Mouse (Mus musculus) NIH3T3 (cell line): ENCODE measurements around the gene Atp11a.

Source experiments
- DNase-seq: peaks from one replicate; pipeline ENCODE4 v3.0.0-alpha.2; 2012; ENCODE audit warnings: low read depth

Atp11a gene

GRCm38 (mm10) chr8:12756391-12757157 lies at the start of gene Atp11a:
TSS of gene Atp11a (plus strand) at chr8:12757014.
- DNase-seq: peak; percentile 85

- DNase-seq: peak; percentile 3
These were observed 45.2 kb upstream of the Atp11a start for GRCm38 (mm10) chr8:12711623-12712022.

GRCm38 (mm10) chr8:12715861-12716585 lies 40.8 kb upstream of the Atp11a start:
- no peak for DNase-seq

GRCm38 (mm10) chr8:12719091-12719490 lies 37.7 kb upstream of the Atp11a start:
- no peak for DNase-seq

- DNase-seq: no peak
These were observed 28.2 kb upstream of the Atp11a start for GRCm38 (mm10) chr8:12728644-12729043.

GRCm38 (mm10) chr8:12730780-12731179 lies 26.0 kb upstream of the Atp11a start:
- no peak for DNase-seq

- DNase-seq: no peak
These were observed 24.4 kb upstream of the Atp11a start for GRCm38 (mm10) chr8:12732431-12732830.

- DNase-seq: no peak
These were observed 17.7 kb upstream of the Atp11a start for GRCm38 (mm10) chr8:12739113-12739512.

GRCm38 (mm10) chr8:12743390-12743789 lies 13.4 kb upstream of the Atp11a start:
- no peak for DNase-seq

GRCm38 (mm10) chr8:12748183-12748582 lies 8.6 kb upstream of the Atp11a start:
- DNase-seq: no peak

- no peak for DNase-seq
These were observed 7.7 kb upstream of the Atp11a start for GRCm38 (mm10) chr8:12749116-12749515.

GRCm38 (mm10) chr8:12753054-12753453 lies 3.8 kb upstream of the Atp11a start:
- peak; percentile 63 for DNase-seq

- DNase-seq: peak; percentile 72
These were observed 2.7 kb upstream of the Atp11a start for GRCm38 (mm10) chr8:12754115-12754514.

- peak; percentile 64 for DNase-seq
These were observed 1.5 kb upstream of the Atp11a start for GRCm38 (mm10) chr8:12755312-12755711.

GRCm38 (mm10) chr8:12755826-12756225 lies 988 bp upstream of the Atp11a start:
- DNase-seq: no peak

GRCm38 (mm10) chr8:12757231-12757940 lies 572 bp downstream of the Atp11a start:
- peak; percentile 20 for DNase-seq

- no peak for DNase-seq
These were observed 3.1 kb downstream of the Atp11a start for GRCm38 (mm10) chr8:12759963-12760362.

GRCm38 (mm10) chr8:12761873-12762272 lies 5.1 kb downstream of the Atp11a start:
- DNase-seq: no peak

- no peak for DNase-seq
These were observed 6.8 kb downstream of the Atp11a start for GRCm38 (mm10) chr8:12763565-12764108.

GRCm38 (mm10) chr8:12764971-12765370 lies 8.2 kb downstream of the Atp11a start:
- DNase-seq: no peak

- DNase-seq: no peak
These were observed 10.4 kb downstream of the Atp11a start for GRCm38 (mm10) chr8:12767176-12767575.

GRCm38 (mm10) chr8:12768747-12769146 lies 11.9 kb downstream of the Atp11a start:
- DNase-seq: peak; percentile 52
